Mouse (Mus musculus) megakaryocyte, embryonic 14.5 days (primary cell): ENCODE measurements at regions not wholly inside any gene's neighbourhood (a gene's known extent, or its start where the extent isn't known, plus 50 kb on each side); places are given as distances from the start of the nearest gene placed in this dataset.

Source experiments
- FLI1 ChIP-seq: IDR thresholded peaks from 2 replicates; pipeline ENCODE4 v1.6.1; 2012; ENCODE audit warnings: low read length, inconsistent platforms, mixed read lengths
- GATA1 ChIP-seq: IDR thresholded peaks from 3 replicates; pipeline ENCODE4 v1.6.1; 2012; ENCODE audit warnings: mixed read lengths, low read length, inconsistent platforms, borderline replicate concordance

DNA sequence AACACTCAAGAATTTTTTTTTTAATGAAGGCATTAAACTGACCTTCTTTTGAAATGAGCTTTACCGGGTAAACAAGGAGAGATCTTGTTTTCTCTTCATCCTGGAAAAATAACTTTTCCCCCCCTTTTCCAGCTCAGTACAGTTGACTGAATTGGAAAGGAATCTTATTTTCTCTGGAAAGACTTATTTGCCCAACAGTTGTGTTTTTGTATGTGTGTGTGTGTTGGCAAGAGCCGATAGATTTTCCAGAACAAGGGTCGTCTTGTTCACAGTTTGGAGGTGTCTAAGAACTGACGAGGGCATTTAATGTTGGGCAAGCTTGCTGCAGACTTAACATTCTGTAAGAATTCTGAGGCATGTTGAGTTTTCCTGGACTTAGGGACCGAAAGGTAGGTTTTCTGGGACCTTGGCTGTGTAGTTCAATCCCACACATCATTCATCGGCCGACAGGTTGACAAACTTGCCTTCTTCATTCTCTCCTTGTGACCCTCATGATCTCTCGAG, 237.6 kb upstream of the Ccdc122 start:
- TF ChIP-seq GATA1, result no peak
- TF ChIP-seq FLI1, result no peak
